Mouse (Mus musculus): ENCODE data around the gene Slc2a10. TPM values are rescaled to one million over a fixed set of nuclear protein-coding genes. Genes with fewer than 3 reads are reported as not detected.

Slc2a10 gene
- total RNA-seq, 2 experiments from 2014 or later, result 3.4 to 4.9 TPM

GRCm38 (mm10) chr2:165561861-165562260 is 58.3 kb downstream of the Slc2a10 start:
- no peak for DNase-seq

DNA sequence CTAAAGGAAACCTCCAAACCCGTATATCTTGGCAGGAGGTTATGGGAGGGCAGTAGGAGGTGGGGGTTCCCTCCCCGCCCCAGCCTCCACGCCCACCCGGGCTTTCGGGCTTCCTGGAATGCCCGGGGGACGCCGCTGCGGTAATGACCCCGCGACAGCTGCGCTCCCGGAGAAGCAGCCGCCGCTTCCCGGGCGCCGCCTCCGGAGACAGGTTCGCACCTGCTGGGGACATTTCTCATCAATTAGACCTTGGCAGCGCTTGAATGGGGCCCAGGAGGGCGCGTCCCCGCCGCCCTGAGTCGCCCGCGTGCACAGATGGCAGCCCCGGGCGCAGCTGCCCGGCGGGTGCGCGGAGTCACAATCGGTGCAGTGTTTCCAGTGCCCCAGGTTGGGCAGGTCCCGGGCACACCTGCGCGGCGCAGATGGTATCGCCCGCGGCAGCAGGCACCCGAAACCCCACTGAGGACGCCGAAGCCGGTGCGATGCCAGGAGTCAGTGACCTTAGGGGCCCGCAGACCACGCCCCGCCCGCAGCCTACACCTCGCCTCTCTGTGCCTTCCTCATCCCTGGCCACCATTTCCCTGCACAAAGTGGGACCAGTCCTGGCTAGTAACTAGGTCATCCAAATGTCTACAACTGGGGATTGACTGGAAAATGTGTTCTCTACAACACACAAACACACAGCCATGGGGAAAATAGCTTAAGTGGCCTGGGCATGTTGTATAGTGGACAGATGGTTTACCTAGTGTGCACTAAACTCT is 59.9 kb downstream of the Slc2a10 start:
- DNase-seq, result peak; percentile 38

- DNase-seq, result no peak
These were observed 60.5 kb downstream of the Slc2a10 start for GRCm38 (mm10) chr2:165564101-165564500.

DNA sequence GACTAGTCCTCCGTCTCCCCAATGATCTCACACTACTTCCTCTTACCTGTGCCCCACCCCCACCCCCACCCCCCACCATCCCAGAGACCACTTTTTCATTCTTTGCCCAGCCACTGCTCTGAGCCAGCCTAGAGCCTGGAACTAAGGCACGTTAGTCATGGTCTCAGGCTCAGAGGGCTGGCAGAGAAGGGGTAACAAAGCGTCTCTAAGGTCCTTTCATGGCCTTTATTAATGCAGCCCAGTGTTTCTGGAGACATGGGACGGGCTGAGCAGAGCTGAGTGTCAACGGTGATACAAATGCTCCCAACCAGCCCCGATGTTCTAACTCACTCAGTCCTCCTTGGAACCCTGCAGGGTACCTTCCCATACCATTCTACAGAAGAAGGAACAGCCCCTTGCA is 61.0 kb downstream of the Slc2a10 start:
- DNase-seq, result no peak

GRCm38 (mm10) chr2:165566898-165567297 is 63.3 kb downstream of the Slc2a10 start:
- no peak for DNase-seq

DNA sequence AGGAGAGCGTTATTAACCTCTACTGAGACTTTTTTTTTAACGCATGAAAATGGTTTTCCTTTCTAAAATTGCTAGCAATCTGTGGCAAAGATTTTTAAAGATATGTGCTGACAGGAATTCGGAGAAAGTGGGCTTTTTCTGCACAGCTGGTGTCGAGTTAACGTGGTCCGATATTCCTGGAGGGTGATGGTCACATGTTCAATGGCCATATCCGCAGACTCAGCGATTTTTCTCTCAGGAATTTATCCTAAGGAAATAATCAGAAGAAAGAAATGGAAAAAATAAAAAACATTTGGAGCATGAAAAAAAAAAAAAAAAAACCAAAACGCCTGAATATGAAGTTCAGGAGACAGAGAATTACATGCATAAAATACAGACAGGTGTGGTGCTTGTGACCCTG is 64.2 kb downstream of the Slc2a10 start:
- DNase-seq, result no peak

DNA sequence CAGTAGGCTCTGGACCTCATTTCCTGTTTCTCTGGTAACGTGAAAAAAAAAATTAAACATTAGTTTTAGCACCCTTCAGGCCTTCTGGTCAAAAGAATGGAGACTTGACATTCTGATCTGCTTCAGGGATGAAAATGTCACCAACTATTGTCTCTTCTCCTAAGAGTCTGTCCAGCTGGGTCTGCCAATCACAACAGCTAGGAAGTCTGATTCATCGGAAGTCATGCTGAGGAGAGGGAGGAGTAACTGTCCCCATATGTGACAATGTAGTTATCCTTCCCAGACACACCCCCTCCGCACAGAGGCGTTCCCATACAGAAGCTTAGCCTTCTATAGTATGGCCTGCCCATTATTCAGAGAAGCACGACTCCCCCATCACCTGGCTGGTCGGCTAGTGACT is 65.3 kb downstream of the Slc2a10 start:
- DNase-seq, result no peak

Other genes starting within 250 kb of the Slc2a10 start
- gene Slc35c2, start 215.9 kb upstream of the Slc2a10 start, total RNA-seq (2021), result 10 to 100 TPM; 17.5 to 18.6 TPM
- gene Elmo2, start 177.3 kb upstream of the Slc2a10 start, total RNA-seq (2021), result 10 to 100 TPM; 20.3 to 24.3 TPM
- gene Zfp663, start 135.1 kb upstream of the Slc2a10 start, total RNA-seq (2021), result under 1 TPM in 1 of 2 experiments, not detected in 1; 0.23 TPM
- gene Zfp334, start 115.5 kb upstream of the Slc2a10 start, total RNA-seq (2021), result 1 to 10 TPM; 2.8 to 3.9 TPM
- gene Ocstamp, start 103.4 kb upstream of the Slc2a10 start, total RNA-seq (2021), result 1 to 10 TPM in 1 of 2 experiments, under 1 TPM in 1; 0.14 to 1.3 TPM
- under 1 TPM; 0.38 to 0.52 TPM for gene Slc13a3, start 30.6 kb upstream of the Slc2a10 start, total RNA-seq (2021)
- gene Trp53rka, start 10.5 kb upstream of the Slc2a10 start, total RNA-seq (2021), result 10 to 100 TPM in 1 of 2 experiments, 1 to 10 TPM in 1; 9.2 to 10.7 TPM
- 1 to 10 TPM; 4.9 to 5.4 TPM for gene Eya2, start 91.2 kb downstream of the Slc2a10 start, total RNA-seq (2021)